Mouse (Mus musculus) MN1 (cell line): ENCODE measurements around the gene Srgap2.

Experiments used
- DNase-seq: peaks from one replicate; pipeline ENCODE4 v3.0.0-alpha.2; 2016; ENCODE audit warnings: low spot score

Srgap2 gene

DNA sequence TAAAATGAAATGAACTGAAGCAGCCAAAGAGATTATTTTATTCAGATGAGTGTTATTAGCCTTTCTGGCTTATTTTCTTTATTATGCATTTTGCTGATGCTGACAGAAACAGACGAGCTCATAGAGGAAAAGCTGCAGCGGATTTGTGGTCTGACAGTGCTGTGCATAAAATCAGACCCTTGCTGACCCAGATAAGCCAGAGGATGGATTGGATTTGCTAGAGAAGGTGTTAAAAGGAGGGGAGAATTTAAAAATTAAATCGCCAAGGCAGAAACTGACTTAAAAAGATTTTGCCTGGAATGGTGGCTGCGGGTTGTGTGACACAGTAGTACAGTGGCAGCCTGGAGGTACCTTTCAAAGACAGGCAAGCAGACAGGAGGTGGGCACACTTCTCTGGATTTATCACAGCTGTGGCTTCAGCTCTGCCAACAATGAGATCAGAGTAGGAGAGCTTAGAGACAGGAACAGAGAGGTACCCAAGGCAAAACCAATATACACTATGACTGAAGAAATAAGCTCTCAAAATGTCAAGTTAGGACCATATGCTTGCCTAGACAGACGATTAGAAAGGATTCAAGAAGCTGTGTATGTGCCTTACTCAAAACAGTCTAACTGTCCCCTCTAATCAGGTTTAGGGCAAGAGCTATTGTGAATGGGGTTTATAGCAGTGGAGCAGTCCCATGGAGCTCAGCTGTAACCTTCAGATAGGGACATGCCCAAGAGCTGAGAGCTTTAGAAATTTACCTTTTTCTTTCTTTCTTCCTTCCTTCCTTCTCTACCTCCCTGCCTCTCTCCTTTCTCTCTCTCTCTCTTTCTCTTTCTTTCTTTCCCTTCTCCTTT, 109.1 kb downstream of the Srgap2 start:
- no peak for DNase-seq

DNA sequence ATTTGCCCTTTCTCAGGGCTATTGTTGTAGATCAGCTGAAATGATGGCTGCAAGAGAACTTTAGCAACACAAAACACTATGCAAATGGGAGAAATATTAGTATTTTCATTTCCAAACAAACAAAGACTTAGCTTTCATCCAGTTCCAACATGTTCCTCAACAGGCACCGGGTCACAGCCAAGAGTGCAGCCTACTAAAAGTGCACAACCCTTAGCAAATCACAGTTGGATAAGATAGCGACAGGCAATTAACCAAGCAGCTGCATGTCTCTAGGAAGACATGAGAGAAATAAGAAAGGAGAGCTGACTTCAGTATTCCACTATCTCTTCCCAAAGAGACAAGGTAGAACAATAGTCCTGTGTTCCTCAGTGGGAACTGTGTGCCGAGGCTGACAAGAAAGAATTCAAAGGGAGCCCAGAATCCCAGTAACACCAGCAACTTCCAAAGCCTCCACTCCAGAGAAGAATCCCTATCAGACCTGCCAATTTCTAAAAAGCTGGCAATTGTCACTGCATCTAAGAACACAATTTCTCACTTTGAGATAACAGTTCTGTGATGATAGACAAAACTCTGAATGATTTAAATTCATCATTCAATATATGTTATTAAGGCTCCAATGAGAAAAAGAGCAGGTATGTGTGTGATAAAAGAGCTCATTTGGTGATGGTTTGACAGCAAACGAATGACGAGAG, 109.9 kb downstream of the Srgap2 start:
- no peak for DNase-seq

DNA sequence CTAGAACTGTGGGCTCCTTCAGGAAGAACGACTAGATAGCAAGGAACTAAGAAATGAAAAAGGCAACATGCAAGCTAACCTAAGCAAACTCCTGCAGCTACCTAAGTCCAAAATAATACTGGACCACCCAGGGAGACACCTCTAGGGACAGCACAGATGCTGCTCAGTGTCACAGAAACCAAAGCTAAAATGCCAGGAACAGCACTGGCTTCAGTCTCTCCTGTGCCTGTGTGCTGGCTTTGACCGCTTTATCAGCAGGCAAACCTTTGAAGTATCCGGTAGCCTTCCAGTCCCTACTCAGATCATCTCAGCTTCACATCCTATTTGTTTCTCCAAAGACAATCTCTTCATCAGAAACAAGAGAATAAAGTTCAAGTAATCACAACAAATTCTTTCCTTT, 123.6 kb downstream of the Srgap2 start:
- no peak for DNase-seq

DNA sequence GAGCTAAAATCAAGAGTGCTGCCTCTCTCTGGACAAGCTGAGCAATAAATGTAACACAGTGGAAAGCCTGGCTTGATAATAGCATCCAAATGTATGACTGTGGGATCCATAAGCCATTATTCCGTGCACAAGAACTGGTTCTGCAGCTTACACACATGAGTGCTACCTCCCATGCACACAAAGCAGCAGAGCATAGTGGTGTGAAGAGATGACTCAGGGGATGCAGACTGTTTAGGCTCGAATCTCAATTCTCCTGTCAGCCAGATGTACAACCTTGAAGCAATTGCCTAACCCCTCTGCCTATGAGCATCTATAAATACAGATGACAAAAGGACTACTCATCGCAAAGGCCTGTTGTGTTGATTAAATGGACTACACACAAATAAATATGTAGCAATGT, 126.3 kb downstream of the Srgap2 start:
- no peak for DNase-seq

DNA sequence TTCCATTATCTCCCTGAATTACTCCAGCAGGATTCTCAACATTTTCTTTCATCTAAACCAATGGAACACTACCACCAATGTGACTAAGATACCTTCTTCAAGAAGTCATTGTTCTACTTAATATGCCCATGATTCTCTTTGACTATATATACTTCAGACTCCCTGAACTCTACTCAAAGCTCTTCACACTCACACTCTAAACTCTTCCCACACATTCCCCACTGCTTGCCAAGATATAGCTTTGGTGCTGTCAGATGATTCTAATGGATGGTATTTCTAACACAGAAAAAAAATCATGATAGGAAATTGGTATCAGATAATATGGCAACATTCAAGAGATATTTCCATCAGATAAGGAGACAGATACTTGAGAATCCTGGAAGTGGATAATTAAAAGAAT, 129.0 kb downstream of the Srgap2 start:
- no peak for DNase-seq

DNA sequence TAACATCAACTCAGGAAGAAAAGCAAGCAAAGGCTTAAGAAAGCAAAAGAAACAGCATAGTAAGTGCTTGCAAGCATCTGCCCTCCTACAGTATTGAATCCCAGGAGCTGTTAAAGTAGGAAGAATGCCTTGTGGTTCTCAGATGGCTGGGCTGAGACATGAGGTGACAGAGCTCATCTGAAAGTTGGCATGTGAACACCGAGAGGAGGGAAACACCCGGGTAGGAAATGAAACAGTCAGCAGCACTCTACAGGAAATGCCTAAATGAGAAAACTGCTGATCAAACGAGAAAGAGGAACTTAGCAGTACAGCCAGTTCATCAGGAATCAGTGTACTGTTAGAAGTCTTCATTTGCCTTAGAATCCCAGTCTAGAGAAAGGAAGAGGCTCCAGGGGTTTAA, 142.7 kb downstream of the Srgap2 start:
- no peak for DNase-seq

DNA sequence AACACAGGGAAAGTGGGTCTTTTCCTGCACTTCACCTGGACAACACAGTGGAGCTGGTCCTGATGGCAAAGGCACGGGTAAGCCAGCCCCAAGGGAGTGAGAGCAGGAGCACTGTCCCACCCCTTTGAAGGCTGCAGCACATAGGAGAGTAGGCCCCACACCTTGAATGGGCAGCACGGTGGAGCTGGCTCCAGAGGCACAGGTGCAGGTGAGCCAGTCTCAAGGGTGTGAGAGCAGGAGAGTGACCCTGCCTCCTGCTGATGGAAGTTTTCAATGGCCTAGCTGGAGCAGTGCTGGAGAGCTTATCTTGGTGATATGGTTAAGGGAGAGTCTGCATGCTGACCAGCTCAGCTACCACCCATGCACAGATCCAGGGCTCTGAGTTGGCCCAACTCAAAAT, 145.0 kb downstream of the Srgap2 start:
- no peak for DNase-seq

DNA sequence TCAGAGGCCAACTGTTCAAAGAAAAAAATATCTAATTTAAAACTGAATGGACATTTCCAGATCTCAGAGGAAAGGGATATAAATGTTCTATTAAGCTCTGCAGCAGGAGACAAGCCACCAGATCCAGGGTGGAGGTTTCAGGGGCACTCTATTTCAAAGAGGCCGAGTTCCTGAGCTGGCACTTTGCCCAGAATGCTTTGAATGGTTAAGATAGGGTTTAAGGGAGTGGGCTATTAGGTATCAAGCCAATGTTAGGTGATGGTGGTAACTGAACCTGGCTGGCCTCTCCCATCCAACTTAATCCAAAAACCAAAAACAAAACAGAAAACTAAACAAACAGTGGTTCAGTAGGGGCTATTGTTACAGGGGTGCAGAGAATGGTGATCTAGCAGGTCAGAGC, 146.9 kb downstream of the Srgap2 start:
- no peak for DNase-seq

DNA sequence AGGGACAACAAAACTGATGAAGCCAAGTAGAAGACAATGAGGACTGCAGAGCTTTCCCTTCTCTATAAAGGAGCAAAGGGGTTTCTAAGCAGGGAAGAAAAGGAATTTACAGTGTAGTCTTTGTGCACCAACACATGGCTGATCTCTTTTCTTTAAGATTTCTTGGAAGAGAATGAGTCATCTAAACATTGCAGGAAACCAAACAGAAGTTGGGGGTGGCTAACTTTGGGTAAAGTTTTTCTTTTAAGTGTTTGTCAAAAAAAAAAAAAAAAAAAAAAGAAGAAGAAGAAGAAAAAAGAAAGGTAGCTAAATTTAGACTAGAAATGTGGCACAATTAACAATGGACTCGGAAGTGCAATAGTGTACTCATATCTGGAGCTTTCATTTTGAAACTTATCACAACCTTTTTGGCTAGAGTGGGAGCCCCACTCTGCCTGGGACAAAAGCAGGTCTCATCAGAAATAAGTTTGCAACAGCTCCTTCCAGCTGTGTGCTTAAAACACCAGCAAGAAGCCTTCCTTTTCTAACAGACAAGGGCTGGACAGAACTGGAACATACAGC, 148.2 kb downstream of the Srgap2 start:
- DNase-seq, result no peak

DNA sequence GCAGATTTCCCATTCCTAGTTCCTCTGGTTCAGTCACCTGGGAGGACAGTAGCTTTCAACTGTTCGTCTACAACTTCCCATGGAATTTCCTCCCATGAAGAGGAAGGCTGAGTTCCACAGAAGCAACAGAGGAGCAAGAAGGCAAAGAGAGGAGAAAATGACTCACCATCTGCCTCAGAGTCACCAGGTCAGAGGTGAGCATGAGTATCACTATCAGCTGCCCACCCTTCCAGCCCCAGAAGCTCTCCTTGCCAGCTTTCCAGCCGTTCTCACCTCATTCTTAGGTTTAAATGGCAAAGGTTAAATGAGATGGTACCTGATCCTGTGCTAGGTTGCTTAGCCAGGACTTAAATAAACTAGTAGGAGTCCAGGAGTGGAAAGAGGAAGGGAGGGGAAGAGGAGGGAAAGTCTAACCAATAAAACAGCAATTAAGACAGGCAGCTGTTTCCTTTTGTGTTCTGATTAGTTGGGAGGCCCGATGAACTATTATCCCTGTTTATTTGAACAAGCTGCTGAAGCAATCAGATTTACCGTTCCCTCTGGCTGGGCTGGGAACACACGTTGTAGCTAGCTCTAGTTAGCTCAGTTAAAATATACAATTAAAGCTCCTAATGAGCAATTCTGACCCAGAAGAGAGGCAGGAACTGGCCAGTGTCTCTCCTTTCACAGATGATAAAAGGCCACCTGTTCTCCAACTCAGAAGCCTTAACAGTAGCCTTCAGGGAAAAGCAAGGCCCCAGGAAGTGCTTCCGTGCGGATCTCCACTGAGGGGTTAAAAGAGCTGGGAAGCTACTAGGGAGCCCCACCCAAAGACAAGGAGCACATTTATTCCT, 148.9 kb downstream of the Srgap2 start:
- DNase-seq, result no peak

DNA sequence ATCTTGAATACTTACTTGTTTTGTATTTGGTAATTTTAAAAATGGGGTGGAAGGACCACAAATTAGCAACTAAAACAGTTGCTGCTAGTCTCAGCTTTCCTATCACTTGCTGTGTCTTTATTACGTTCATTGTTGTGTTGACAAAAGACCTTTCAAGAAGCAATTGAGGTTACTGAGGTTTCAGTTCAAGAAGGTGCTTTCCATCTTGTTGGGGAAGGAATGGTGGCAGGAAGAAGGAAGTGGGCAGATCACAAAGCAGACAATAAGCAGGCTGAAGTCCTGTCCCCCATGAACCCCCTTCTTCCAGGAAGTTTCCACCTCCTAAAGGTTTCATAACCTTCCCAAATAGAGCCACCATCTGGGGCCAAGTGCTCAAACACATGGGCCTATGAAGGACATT, 161.3 kb downstream of the Srgap2 start:
- no peak for DNase-seq

DNA sequence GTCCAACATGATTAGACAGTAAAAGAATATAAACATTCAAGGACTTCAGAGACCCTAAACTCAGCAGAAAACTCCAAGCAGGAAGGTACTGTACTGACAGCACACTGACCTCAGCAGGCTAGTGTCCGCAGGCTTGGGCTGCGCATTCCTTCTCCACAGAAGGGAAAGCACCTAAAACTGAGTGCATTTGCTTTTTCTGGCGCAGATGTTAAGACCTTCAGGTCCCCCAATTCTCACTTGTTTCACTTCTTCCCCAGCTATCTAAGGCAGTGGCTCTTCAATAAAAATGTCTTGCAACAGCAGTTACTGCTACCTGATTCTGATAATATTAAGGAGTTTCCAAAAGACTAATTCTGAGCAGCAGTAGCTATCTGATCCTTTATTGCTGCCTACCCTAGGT, 162.7 kb downstream of the Srgap2 start:
- DNase-seq, result no peak

DNA sequence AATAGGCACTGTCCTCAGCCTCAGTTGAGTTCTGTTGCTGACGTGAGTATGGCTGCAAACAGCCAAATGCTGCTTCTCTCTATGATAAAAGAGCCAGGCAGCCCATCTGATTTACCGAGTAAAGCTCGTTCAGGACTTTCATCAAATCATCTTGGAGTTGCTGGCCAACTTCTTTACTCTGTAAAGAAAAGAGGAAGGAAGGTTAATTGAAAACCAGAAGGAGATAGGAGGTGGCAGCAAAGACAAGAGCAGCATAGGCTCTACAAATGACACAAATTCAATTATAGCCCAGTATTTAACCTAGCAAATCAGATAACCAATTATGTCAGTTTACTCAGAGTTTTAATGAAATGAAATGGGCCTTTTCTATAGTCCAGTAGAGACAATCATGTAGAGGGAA, 163.3 kb downstream of the Srgap2 start:
- no peak for DNase-seq

DNA sequence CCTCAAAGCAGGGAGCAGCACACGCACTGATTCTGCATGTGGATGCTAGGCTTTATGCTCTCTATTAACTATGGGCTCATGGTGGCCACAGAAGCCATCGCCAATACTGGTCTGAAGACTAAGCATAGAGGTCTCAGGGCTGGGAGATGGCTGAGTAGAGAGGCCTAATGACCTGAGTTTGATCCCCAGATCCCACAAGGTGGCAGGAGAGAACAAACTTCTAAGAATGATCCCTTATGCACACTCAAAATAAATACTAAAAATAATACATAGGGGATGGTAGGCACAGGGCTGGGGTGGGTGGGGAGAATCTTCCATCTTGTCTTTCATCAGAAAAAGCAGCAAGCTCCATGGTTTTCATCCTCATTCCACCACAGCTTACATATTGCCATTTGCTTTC, 165.1 kb downstream of the Srgap2 start:
- DNase-seq, result peak; percentile 29

DNA sequence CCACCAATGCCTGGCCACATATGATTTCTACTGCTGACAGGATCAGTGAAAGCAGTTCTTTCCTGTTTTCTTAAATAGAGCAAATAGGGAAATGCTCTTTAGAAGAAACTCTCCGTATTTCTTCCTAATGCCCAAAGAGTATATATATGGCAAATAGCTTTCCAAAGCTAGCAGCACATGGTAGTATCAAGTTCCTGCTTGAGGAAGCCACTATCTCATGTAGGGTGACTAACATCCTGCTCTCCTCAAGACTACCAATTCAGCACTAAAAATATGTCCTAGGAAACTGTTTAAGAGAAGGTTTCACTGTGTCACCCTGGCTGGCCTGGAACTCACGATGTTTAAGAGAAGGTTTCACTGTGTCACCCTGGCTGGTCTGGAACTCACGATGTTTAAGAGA, 166.4 kb downstream of the Srgap2 start:
- DNase-seq, result no peak

DNA sequence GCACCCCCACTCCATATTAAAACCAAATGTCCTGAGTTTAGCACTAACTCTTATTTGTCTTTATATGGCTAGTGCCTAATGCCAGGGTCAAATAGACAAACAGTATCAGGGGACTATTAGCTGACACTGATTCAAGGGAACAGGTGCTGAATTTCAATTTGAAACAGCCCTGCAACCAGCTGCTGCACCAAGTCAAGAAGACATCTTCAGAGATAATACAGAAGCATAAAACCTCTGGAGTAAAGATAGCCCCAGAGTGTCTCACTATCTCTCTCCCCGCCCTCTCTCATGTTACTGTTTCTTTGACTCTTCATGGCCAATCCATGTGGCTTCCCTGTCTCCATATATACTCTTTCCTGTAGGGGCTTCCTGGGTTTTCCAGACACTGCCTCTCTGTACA, 167.5 kb downstream of the Srgap2 start:
- no peak for DNase-seq

DNA sequence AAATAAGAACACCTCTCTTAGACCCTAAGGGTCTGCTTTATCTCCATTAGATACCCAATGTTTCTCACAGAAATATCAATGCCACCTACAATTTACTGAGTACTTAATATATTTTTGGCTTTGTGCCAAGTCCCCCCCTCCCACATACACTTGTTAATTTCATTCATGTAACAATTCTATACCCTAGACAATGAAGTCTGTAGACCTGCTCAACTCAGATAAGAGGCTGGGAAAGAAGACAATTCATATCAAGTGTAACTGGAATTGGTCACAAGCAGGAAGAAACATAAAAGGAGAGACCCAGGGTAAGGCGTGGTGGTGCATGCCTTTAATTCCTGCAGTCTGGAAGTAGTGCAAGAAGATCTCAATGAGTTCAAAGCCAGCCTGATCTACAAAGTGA, 169.9 kb downstream of the Srgap2 start:
- no peak for DNase-seq

DNA sequence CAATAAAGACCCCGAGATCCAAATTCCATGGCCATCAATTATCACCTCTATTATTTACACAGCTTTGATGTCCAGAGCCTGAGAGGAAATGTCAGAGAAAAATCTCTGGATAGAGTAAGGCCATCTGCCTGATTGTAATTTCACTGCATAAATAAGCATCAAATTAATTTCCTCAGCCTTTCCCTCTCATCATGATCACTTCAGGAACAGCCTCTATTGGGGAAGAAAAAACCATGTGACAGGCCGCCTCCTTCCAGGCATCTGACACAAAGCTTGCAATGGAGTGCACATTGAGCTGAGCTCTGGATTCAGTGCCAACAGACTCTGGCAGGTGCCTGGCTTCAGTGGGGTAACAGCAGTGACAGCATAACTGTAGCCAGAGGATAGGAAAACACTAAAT, 175.7 kb downstream of the Srgap2 start:
- no peak for DNase-seq

DNA sequence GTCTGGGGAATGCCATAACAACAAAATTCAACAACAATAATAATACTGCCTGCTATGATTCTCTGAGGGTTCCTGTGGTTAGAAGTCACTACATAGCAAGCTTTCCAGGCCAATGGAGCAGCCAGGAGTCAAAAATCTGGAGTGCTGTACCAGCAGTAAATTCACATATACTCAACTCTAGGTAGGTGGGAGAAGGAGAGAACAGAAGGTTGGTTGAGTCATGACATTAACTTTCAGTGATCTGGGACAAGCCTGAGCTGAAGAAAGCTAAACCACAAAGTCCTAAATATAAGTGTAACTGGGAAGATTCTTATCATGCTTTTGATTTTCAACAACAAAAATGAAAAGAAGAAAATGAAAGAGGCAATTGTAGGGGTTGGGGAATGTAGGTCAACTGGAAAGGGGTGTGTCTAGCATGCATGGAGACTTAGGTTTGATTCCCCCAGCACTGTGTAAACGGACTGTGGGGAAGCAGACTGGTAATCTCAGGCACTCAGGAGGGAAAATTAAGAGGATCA, 177.1 kb downstream of the Srgap2 start:
- DNase-seq, result no peak

DNA sequence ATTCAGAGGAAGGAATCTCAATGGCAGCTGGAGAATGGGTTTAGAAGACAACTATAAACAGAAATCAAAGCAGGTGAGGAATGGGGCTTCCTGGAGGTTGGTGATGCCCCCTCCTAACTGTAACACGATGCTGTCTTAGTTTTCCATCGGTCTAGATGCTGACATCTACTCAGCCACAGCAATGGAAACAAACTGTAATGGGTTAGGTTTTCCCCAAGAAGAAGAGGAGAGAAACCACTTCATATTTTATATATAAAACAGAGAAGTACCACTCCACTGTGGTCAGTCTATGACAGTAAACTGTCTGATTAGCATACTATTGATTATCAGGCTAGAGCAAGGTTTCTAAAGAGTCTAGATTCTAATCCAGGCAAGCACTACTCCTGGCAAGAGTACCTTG, 179.4 kb downstream of the Srgap2 start:
- no peak for DNase-seq

DNA sequence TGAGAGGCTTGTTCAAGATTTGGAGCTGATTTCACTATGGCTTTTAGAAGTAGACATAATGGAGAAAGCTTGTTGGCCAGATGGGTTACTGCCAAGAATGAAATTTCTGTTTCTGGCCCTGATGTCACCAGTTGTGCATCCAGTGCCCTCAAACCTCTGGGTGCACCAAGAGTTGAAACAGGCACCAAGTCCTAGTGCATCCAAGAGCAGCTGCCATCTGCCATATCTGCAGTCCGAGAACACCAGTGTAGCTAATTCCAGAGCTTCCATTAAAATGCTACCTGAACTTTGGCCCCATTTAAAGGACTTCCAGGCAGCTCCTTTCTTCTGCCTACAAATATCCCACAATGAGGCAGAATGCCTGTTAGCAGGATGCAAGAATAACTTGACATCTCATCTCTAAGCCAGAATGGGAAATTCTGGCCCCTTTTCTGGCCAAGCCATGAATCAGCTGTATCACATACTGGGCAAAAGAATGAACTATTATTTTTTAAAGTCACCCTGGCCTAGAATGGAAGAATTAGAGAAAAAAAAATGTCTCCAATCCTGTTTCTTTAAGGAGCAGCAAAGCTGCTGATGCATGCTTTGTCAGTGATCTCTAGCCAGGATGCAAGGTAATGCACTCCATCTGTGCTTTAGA, 180.1 kb downstream of the Srgap2 start:
- no peak for DNase-seq
